Mouse (Mus musculus): ENCODE measurements around the gene Erlin1.

Gene Erlin1

GRCm38 (mm10) chr19:43995427-43995826 is 74.2 kb downstream of the Erlin1 start:
- no peak for DNase-seq

- no peak for DNase-seq
These were observed 77.1 kb downstream of the Erlin1 start for GRCm38 (mm10) chr19:43992464-43992863.

GRCm38 (mm10) chr19:43990362-43990761 is 79.2 kb downstream of the Erlin1 start:
- no peak for DNase-seq

- no peak for DNase-seq
These were observed 83.4 kb downstream of the Erlin1 start, which contains the start of gene Cpn1 for GRCm38 (mm10) chr19:43986069-43986794. Gene Cpn1, minus strand, starts transcription at chr19:43986556.

Measured in cerebellum, postnatal 25 days (tissue).